Mouse (Mus musculus) left cerebral cortex, adult 2 months (tissue): ENCODE data around the gene Ccdc66. TPM values are rescaled to one million over a fixed set of nuclear protein-coding genes. Genes with fewer than 3 reads are reported as not detected.
A peak's percentile ranks its signal among the peaks of the same experiment; 100 is the strongest.

Experiments
- DNase-seq, 2 experiments: peaks; one replicate each; pipeline ENCODE4 v3.0.0; 2021 to 2022; ENCODE audit warnings: low spot score in 2 of 2, mixed read lengths in 1 of 2; ENCODE audit errors: extremely low spot score in 1 of 2
- H3K27ac ChIP-seq: fragments of 200-600 bp; 2 replicates; pipeline ENCODE4 v1.8.1; 2022
- H3K4me3 ChIP-seq: fragments of 200-600 bp; 2 replicates; pipeline ENCODE4 v1.8.1; 2022
- CTCF ChIP-seq: fragments of 200-600 bp; IDR thresholded peaks from 2 replicates; pipeline ENCODE4 v1.8.1; 2022; ENCODE audit warnings: antibody characterized with exemption, mild to moderate bottlenecking, moderate library complexity
- intact Hi-C: fragments of 180-260 bp; cut with DNase I; formaldehyde crosslinking; loops from one replicate; pipeline ENCODE4 v1.15.1; 2025
- long read RNA-seq, 2 experiments: library from polyadenylated mRNA; stranded (forward); transcript quantifications; one replicate each; pipeline ENCODE4 v2.0.0; 2021; ENCODE audit warnings: borderline mapping rate in 2 of 2
- total RNA-seq, 2 experiments: library from RNA; stranded (reverse); gene quantifications; 2 replicates each; pipeline ENCODE4 v1.2.3; 2021

Gene Ccdc66
- 10 to 100 TPM; 16.2 to 16.8 TPM for total RNA-seq
- long read RNA-seq, experiment 1, full-length matches to known transcripts, result 4 of 6 reads
- long read RNA-seq, experiment 1, partial matches to known transcripts, result 0 of 6 reads
- long read RNA-seq, experiment 1, other reads (novel, unspliced or antisense), result 2 of 6 reads
- long read RNA-seq, experiment 2, partial matches to known transcripts, result 1 of 3 reads
- long read RNA-seq, experiment 2, other reads (novel, unspliced or antisense), result 2 of 3 reads

DNA sequence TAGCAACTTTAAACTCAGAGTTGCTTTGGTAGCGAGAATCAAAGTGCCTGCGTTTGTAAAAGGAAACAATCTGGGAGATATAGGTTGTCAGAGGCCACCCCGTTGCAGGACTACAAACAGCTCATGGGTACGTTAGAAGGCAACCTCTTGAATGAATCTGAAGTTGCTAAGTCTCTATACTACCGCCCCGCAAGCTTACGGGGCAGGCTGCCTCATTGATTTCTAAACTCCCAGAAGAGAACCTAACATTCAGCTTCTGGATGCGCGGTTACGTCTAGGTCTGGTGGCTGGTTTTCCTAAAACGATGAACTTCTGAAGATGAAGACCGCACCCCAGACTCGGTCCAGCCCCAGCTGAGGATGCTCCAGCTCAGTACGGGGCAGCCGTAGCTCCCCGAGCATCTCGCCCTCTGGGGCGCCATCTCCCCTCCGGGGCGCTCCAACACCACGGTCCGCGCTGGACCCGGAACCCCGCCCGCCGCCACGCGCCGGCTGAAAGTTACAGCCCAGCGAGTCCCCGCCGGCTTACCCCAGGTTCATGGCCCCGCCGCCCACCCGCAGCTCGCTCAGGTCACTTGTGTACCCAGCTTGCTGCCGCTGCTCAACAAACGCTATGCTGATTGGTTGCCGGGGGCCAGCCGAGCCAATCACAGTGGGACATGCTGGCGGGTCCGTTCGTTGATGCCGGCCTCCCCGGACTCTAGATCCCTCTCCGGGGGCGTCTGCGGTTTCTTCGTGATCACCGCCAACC is at the start of gene Ccdc66:
Ccdc66 (minus strand) TSS at position 567 of the 750 bp plus-strand sequence.
- peak within 1 kb of the TSS; percentile 87 for H3K4me3 ChIP-seq
- TF ChIP-seq CTCF, result no peak; the same call in 1 of the 2 replicates
- intact Hi-C loops, result loop anchor here (5.0 kb wide), 1 partner anchor 234 kb away; no protein-coding TSS in a partner anchor

DNA sequence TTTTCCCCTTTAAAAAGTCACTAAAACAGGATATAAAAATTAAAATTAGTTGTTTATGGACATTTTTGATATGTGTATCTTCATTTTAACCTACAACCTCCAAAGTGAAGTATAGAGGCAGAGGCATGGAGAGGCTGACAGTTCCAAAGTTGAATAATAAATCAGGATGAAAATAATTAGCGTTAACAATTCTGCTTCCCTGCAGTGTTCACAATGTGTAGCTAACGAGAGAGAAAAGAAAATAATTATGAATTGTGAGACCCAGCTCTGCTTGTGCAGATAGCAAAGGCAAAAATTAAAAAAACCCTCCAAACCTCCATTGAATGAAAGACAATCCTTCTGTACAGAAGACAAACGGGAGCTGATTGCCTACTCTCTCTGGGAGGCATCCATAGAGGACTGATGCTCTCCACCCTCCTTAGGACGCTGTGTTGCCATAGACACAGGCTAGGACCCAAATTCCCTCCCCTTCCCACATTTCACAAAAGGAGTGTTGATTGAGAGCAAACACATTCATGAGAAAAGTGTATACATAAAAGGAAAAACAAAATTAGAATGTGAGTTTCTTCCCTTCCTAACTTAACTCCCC is 35.7 kb upstream of the Ccdc66 start:
- Histone ChIP-seq H3K4me3 (no peak overlapping the region), H3K27ac (no peak overlapping the region)
- no peak for TF ChIP-seq CTCF
- DNase-seq, result no peak
- intact Hi-C loops, result loop anchor here (2.0 kb wide), 1 partner anchor 29 kb away; no protein-coding TSS in a partner anchor

More for the DNA sequence above, at the start of gene Ccdc66:
- H3K27ac ChIP-seq, result peak within 1 kb of the TSS; percentile 88
- peak; percentile 99 to 100 for DNase-seq

DNA sequence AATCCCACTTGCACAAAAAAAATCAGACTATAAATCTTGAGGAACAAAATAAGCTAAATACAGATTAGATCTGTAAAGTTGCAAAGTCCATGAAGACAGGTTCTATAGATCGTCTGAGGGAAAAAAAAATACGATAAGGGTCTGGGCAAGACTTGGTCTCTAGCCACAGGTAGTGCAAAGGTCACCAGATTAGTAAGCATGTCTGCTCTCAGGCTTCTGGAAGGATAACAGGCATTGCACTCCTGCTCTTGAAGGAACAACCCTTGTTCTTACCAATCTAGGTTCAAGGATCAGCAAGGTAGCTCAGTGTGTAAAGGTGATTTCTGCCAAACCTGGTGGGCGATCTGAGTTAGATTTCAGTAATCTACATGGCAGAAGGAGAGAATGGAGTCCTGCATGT is 28.2 kb upstream of the Ccdc66 start:
- Histone ChIP-seq H3K27ac (no peak overlapping the region), H3K4me3 (no peak overlapping the region)
- DNase-seq, result no peak
- intact Hi-C loops, result no loop called here
- no peak for TF ChIP-seq CTCF

GRCm38 (mm10) chr14:27524541-27524940 is 16.3 kb upstream of the Ccdc66 start:
- intact Hi-C loops, result no loop called here
- Histone ChIP-seq H3K4me3 (no peak overlapping the region), H3K27ac (no peak overlapping the region)
- DNase-seq, result no peak
- no peak for TF ChIP-seq CTCF

DNA sequence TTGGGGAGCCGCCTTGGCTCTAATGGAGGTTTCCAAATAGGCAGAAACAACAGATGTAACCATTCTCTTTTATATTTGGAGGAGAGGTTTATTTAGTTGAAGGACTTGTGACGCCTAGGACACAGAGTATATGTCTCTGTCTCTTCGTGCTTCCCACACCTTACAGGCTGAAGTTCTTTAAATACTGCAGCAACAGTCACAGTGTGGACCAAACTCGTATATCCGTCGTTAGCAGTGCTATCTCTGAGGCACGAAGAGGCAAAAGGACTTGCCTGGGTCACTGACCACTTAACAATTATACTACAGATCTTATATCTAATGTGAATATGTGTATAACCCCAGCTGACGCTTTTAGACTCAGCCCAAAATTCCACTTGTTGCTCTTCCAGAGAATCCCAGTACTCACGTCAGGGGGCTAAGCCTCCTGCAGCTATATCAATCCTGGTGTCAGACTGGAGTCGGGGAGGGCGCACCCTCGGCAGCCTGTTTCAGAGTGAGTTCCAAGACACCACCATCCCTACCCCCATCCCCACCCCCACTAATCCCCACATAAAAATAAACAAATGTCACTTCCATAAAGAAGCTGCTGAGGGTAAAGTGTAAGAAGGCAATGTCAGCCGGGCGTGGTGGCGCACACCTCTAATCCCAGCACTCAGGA is 513 bp upstream of the Ccdc66 start:
- peak overlapping the region; percentile 88 for H3K27ac ChIP-seq
- peak overlapping the region; percentile 87 for H3K4me3 ChIP-seq
- intact Hi-C loops, result loop anchor here (5.0 kb wide), 1 partner anchor 234 kb away; no protein-coding TSS in a partner anchor
- no peak for TF ChIP-seq CTCF
- DNase-seq, result no peak

DNA sequence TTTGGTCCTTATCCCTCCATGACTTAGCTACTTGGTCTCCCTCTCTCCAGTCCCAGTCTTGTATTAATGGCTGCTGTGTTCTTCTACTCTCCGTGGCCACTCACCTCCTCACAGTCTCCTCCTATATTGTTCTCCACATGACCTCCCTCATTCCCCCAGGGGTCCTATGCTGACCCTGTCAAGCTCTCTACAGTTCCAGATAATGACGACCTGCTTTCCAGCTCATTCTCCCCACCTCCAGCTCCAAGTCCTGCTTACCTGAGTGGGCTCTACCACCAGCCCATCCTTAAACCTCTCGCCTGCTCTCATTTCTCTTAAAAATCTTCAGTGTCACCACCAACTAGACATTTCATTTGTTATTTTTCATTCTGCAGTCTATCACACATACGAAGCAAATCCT is 7.2 kb downstream of the Ccdc66 start:
- intact Hi-C loops, result no loop called here
- DNase-seq, result no peak
- no peak overlapping the region for H3K27ac ChIP-seq
- no peak overlapping the region for H3K4me3 ChIP-seq
- TF ChIP-seq CTCF, result no peak

DNA sequence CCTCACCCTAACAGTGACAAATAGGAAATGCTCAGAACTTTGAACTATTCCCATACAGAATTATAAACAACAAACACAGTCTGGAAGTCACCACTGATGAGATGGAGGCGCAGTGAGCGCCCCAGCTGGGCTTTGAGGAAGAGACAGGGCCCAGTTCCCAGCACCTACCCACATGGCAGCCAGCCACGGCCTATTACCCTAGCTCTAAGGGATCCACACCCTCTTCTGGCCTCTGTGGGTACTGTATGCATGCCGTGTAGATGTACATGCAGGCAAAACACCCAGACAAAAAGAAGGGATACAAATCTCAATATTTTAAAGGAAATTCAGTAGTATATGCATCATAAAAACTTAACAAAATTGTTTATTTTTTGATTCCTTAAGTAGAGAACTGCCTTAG is 14.7 kb downstream of the Ccdc66 start:
- peak; percentile 12; the same call in 1 of the 2 replicates for TF ChIP-seq CTCF
- intact Hi-C loops, result no loop called here
- no peak for DNase-seq
- no peak overlapping the region for H3K4me3 ChIP-seq
- no peak overlapping the region for H3K27ac ChIP-seq

- H3K4me3 ChIP-seq, result no peak overlapping the region
- no peak for DNase-seq
- no peak overlapping the region for H3K27ac ChIP-seq
- TF ChIP-seq CTCF, result no peak
- intact Hi-C loops, result no loop called here
These were observed 16.9 kb downstream of the Ccdc66 start for GRCm38 (mm10) chr14:27491399-27491798.

GRCm38 (mm10) chr14:27446963-27447362 is 61.3 kb downstream of the Ccdc66 start:
- no peak for DNase-seq
- intact Hi-C loops, result no loop called here

DNA sequence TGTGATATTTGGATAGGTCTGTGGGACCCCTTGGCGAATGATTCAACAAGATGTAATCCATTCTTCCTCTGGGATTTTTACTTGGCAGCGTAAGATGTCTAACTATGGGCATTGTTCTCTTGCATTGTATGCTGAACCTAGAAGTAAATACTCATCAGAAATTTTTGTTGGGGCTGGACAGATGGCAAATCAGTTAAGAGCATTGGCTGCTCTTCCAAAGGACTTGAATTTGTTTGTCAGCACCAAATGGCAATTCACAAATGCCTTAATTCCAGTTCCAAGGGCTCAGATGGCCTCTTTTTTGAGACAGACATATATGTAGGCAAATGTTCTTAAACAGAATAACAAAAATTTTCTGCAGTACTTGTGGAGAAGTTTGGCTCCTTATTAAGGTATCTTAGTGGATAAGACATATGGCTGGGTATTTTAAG is 63.4 kb downstream of the Ccdc66 start:
- peak overlapping the region; percentile 12; the same call in 1 of the 2 replicates for H3K27ac ChIP-seq
- intact Hi-C loops, result no loop called here
- no peak overlapping the region for H3K4me3 ChIP-seq
- no peak for TF ChIP-seq CTCF
- DNase-seq, result no peak

More at GRCm38 (mm10) chr14:27446963-27447362, 61.3 kb downstream of the Ccdc66 start:
- no peak overlapping the region for H3K4me3 ChIP-seq
- H3K27ac ChIP-seq, result no peak overlapping the region
- no peak for TF ChIP-seq CTCF

DNA sequence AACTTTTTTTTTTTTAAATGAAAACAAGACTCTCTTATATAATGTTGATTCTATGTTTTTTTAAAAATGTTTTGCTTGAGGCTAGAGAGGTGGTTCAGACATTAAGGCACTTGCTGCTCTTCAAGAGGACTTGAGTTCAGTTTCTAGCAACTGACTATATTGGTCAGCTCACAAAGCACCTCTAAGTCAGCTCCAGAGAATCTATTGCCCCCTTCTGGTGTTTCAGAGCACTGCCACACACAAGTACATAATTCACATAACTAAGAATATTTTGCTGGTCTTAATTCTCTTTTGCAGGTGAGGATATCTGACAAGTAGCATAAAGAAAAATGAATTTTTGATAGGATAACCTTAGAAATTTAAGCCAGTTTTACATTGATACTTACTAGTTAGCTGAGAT is 67.3 kb downstream of the Ccdc66 start:
- no peak overlapping the region for H3K4me3 ChIP-seq
- no peak overlapping the region for H3K27ac ChIP-seq
- DNase-seq, result no peak
- peak; percentile 45 for TF ChIP-seq CTCF
- intact Hi-C loops, result no loop called here
